Mouse (Mus musculus) ES-CJ7 (cell line): ENCODE measurements at regions not wholly inside any gene's neighbourhood (a gene's known extent, or its start where the extent isn't known, plus 50 kb on each side); places are given as distances from the start of the nearest gene placed in this dataset.

Experiments
- DNase-seq: peaks from one replicate; pipeline ENCODE4 v3.0.0; 2011; ENCODE audit warnings: low read depth, low spot score

DNA sequence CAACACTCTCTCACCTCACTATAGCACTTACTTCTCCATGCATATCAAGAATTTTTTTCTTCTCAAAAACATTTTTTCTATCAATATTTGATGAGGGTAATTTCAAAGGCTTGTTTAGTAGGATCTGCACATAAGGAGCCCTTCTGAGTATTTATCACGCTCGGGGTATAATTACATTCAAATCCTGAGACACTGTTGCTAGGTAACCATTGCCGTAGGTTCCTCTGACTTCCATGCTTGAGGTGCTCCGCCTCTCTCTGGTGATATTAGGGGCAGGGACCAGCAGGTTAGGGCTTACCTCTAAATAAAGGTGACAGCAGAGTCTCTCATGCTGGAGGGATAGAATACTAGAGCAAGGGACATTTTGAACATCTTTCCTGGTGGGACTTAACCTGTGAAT lies 54.4 kb upstream of the 9630041A04Rik start:
- no peak for DNase-seq

DNA sequence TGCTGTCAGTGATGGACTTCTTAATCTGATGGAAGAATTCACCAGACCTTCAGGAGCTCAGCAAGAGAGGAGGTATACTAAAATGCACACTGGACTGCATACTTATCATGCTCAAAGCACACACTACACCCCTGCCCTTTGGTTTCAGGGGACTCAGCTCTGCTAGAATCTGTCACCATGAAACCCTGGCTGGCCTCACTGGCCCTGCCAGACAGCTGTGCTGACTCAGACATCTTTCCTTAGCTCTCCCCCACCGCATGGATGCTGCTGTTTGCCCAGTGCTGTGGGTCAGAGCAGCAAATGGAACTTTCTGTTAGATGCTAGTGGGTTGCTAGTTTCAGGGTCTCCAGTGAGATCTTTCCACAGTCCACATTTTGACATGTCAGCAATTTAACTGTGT lies 64.9 kb upstream of the 9630041A04Rik start:
- DNase-seq = no peak

DNA sequence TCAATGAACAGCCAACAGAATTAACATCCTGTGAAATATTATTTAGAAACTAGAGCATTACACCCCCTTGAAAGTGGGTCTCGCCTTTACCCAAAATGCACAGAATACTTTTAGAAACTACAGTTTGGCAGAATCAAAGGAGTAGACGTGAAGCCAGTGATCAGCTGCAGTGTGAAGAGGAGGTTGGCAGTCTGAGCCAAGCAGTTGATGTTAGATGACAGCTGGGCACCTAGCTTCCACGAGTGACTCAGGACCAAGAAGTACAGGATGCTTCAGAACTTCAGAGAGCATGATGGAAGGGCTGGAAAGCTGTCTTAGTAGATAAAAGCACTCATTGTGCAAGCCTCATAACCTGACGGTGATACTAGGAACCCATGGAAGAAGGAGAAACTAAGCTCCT lies 65.6 kb upstream of the 9630041A04Rik start:
- no peak for DNase-seq

DNA sequence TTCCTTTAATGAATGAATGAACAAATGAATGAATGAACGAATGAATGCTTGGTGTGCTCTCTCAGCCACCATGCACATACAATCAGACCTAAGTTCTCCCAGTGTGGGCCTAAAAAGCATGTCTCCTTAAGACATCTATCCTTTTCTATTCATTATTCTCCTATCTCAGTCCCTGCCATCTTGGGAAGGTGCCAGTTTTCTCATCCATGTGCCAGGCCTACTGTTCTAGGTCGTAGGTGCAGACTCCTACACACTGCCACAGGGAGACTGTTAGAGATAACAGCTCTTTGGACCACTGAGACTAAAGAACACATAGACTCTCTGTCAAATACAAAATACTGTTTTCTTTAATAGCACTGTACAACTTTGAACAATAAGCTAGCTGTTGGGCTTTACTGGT lies 66.2 kb upstream of the 9630041A04Rik start:
- no peak for DNase-seq

DNA sequence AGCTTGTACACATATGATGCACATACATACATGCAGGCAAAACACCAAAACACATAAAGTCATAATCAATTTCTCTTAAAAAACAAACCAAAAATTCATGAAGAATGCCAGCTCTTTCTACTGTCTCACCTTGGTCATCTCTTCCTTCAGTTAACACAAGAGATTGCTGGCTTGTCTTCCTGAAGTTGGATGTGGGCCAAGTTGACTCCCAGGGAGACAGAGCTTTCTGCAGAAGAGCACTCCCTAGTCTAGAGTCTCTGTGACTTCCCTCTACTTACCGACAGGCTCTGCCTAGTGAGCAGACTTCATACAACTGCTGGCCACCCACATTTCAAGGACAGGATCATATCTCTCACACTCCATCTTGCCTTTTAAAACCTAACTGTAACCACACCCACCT lies 70.7 kb upstream of the 9630041A04Rik start:
- DNase-seq = no peak

DNA sequence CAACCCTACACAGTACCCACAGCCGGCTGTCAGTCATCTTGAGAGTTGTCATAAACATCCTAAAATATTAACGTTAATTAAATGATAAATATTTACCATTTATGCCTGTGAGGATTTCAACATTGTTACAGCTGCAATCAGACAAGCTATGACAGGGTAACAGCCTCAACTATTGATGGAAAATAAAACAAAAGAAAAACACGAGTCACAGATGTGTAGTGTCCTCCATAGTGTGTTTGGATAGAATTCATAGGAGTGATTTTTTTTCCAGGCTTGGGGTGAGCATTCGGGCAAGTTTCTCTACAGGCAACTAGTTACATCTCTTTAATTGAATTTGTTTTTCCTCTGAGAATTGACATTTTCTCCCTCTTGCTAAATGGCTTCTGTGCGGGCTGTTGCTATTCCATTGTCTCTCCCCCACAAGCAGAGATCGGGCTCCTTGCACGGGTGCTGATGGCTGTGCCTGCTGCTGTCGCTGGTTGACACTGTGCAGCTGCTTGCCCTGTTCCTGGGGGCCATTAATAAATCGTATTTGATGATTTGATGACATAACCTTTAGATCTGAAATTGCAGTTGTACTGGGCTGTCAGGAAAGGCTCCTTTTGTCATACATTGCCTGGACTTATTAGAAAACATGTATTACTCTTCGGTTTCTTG lies 120.6 kb upstream of the 9630041A04Rik start:
- no peak for DNase-seq

DNA sequence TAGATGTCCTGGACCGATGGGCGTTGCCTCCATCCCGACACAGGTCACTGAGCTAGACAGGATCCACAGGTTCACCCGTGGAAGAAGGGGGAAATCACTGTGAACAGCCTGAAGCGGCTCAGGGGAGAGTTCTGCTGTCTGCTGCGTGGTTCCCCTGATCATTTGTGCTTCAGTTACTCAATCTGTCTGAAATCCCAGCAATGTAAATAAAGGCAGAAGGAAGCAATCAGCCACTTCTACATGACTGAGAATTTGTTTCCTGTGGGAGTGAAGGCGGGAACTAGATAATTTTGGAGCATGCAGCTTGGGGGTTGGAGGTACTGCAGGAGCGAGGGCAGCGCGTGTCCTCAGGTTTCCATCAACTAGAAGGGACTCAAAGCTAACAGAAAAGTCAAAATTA lies 122.3 kb upstream of the 9630041A04Rik start:
- DNase-seq = no peak

DNA sequence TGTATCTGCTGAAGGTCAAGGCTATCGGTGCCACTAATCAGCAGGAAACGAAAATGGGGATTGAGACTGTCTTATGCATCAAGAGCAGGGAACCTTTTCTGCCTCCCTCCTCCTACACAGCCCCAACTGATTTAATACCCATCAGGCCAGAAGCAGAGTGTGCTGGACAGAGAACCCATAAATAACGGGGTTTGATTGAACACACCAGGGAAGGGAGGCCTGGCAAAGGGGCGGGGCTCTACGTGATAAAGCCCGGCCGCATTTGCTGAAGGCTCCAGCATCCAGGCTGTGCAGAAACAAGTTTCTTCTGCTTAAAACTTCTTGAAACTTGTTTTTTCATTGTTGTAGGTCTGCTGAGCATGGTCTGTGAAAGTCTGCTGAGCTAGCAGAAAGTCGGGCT lies 127.4 kb upstream of the 9630041A04Rik start:
- no peak for DNase-seq

DNA sequence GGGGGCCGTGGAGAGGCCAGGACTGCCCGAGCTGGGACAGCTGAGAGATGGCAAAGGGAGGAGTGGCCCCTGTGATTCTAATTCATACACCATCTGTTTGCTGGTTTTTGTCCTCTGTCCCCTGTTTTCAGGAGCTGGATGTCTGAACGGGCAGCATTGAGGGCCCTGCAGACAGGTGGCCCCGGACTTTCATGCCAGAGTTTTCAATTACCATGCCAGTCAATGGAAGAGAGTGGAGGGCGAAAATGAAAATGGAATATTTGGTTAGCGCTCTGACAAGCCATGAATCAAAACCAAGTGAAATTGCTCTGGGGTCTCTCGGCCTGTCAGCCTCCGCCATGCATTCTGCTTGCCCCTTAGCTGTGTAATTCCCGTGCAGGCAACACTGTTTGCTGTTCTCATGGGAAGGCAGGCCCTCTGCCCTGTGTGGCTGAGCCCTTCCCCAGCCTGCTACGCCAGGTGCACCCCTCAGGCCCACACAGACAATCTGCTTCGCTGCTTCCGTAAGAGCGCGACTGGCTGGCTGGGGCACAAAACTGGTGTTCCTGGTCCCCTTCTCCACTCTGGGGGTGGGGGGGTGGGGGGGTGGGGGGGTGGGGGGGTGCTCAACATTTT lies 127.9 kb upstream of the 9630041A04Rik start:
- DNase-seq = no peak

DNA sequence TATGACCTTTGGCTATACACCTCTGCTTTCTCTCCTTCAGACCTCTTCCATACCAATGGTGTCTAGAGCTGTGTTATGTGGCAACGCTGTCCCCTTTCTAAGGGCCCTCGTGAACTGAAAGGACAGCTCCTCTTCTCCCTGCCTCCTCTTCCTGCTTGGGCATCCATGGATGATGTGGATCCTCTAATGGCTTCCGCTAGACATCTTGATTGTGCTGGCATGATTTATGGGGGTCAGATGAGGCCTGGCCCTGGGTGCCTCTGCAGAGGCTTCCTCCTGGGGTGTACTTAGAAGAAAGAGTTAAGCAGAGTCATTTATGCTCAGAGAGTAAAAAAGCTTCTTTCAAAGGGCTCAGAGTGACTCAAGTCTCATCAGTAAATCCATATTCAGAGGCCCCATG lies 131.5 kb upstream of the 9630041A04Rik start:
- DNase-seq = no peak

DNA sequence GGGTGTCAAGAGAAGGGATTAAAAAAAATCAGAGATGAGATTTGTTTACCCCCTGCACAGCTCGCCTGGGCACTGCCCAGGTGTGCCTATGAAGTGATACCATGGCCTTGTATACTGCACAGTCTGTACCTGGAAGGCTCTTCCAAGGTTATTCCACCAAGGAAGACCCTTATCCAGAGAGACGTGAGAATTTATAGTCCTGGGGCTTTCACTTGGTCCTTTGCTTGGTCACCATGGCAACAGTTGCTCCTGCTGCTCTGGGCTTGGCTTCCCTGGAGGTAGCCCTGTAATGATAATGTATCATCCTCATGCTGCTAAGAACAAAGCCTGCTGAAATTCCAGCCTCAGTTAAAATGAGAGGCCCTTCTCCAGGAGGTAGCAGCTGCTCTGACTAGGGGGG lies 143.7 kb upstream of the 9630041A04Rik start:
- DNase-seq = peak; percentile 3

DNA sequence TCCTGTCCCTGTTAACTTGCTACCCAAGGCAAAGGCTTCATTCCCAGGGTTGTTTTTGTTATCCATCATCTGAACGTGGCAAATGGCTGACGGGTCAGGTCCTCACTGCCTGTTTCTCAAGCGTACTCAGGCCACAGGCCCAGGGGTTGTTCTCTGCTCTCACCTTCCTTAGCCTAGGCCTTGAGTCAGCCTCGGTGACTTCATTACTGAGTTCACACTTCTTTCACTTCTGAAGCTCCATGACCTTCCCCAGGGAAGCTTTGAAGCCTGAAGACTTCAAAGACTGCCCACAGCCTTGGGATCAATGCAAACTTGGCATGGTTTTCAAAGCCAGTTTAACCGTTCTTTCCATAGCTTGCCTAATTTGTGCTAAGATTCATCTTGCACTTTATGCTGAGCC lies 145.3 kb upstream of the 9630041A04Rik start:
- DNase-seq = no peak

DNA sequence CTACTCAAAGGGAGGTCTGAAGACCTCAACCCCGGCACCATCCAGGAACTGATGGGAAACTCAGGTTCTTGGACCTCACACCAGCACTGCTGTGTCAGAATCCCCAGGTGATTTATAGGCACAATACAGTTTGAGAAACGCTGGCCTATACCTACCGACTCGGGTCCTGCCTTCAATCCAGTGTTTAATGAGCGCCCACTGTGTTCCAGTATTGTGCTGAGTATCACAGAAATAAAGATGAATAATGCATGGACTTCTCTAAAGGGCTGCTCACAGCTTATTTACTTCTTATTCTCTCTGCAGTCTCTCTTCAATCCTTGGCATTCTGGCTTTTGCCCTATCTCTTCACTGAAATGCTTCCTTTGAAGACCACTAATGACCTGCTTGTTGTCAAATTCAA lies 146.8 kb upstream of the 9630041A04Rik start:
- no peak for DNase-seq

DNA sequence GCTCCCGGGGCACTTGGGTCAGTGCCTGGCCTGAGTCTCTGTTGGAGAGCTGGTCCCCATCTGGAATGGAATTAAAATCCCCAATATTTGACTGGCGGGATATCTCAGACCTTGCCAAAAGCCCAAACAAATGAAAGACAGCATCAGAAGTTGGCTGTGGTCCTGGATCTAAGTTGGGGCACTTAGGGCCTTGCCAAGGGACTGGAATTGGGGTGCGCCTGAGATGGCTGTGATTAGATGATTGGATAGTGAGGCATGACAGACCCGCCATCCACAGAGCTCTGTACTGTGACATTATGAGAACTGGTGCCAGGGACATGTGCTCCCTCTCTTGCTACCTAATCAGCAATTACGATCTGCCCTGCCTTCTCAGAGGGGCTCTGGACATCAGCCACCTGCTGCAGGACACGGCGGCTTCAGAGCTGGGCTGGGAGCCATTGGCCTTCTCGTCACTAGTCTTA lies 151.0 kb upstream of the 9630041A04Rik start:
- no peak for DNase-seq

DNA sequence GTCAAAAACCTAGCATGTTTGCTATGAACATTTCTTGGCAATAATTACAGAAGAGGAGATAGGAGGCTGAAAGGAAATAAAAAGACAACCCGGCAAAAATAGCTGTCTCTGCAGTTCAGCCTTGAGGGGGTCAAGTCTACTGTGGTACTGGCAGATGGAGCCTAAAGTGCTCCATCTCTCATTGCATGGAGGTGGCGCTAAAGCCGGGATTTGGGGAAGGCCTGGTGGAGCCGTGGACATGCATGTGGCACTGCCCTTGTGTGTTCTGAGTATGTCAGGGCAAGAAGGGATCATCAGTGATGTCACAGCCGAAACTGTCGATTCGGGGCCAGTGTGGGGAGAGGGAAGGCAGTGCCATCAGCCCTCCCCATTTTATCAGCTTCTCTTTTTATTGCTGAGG lies 161.3 kb upstream of the 9630041A04Rik start:
- no peak for DNase-seq

DNA sequence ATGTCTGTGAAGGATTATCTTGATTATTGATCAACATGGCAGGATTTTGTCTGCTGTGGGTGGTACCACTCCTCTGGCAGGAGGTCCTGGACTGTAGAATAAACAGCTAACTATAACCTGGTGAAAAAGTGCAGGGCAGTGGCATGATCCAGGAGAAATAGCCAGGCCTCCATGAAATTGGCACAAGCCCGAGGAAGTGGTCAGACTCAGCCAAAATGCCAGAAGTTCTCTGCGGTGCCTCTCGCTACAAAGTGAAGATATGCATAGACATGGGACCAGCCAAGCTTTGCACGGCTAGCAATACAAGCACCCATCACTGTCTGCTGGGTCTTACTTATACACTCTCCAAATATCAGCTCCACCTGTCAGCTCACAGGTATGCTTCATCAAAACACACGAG lies 167.6 kb upstream of the 9630041A04Rik start:
- DNase-seq = no peak

DNA sequence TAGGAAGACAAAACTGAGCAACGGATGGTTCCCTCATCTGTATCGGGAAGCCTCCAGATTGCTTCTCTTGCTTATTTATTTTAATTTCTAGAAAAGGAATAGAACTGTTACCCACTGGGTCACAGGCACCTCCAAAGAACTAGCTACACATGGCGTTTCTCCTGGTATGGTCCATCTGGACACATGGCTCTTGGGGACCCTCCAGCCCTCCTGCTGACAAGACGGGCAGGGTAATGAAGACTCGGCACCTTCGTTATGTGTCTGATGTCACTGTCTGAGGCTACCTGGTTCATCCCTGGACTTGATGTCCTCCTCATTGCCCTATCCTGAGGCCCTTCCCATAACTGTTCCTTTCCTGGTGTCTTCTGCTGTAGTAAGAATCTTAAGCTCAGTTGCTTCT lies 170.3 kb upstream of the 9630041A04Rik start:
- no peak for DNase-seq

DNA sequence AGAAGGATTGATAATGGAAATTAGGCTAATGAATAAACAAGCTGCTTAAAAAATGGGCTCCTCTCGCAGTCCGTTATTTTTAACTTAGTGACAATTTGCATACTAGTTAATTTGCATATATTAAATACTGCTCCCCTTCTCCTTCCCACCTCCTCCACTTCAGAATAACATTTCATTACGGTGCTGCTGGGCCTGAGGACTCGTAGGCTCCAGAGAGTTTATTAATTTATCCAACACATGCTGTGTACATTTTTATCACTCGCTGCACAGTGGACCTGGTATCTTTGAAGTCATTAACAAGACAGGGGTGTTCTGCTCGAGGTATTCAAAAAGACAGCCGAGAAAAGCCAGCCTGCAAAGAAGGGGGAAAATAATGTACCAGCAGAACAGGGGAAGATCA lies 170.7 kb upstream of the 9630041A04Rik start:
- no peak for DNase-seq

DNA sequence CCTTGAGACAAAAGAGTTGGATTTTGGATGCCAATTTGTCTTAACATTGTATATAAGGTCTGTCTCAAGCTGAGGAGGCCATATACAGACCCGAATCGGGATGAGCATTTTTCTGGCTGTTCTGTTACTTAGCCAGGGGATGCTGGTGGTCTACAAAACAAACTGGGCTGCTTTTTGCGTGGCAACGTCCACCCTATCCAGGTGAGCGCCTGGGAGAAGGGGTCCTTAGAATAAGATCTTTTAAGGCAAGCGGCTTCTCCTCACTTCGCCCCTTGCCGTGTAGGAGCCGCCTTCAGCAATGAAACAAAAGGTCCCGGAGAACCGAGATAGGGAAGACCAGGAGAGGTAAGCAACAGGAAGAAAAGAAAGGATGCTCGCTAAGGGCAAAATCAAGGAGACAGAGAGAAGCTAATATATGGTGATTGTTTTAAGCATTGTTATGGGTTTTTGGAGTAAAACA lies 171.2 kb upstream of the 9630041A04Rik start:
- no peak for DNase-seq

DNA sequence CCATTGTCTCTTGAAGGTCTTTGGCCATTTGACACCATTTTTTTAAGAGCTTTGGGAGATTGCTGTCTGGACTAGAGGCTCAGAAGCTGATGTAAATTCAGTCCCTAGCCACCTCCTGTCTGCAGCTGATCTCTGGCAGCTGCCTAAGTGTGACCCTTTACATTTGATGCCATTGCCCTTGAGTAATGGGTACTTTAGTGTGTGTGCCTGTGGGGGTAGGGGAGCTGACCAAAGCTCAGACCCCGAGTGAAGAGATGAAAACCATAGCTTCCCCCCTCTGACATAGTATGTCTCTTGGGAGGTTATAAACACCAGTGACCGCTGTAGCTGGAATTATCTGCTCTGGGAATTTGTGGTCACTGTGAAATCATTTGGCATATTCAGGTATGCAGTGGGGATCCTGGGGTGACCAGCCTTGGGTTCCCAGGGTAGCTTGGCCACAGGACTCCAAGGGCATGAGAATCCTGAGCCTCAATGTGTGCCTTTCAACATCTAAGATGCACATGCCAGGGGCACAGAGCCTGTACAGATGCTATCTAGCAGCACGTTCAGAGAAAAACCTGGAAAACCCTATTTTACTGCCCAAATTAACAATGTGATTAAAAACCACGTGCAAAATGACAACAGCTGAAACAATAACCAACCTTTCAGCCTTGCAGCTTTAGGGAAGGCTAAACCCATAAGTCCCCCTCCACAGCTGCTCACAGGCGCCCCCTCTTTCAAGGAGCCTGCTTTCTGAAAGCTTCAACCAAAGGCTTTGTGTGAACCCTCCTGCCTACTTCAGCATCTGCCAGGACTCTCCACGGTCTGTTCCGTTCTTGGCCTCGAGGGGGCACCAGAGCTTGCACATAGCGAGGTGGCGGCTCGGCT lies 171.9 kb upstream of the 9630041A04Rik start:
- peak; percentile 70 for DNase-seq

DNA sequence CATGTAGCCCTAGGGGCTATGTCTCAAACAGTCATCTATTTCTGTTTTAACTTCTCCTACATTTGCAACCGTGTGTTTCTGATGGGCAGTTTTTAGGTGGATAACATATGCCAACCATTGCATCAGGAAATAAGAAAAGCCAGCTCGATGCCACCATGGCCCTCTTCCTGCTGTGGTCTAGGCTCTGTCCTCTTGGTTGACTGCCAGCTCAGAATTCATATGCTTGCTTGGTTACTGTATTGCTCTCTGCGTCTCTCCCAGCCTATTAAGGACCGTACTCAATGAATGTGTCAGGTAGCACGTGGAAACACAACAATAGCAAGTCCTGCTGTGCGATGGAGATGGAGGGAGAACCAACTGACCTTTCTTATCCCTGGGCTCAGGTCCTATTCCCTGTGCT lies 174.4 kb upstream of the 9630041A04Rik start:
- DNase-seq = no peak

DNA sequence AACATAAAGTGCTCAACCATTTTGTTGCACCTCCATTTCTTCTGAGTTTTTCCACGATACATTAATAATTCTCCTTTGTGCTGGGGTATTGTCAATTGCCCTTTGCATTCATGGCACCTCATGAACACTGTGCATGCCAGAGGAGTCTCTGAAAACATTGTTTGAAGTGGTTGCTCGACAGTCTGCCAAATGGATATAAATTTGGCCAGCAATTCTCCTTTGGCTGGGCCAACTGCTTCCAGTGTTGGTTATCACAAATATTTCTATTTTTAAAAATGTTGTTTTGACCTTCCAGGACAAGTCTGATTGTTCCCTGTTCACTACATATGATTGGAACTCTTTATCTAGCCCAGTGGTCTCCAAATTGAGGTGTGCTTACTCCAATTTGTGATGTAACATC lies 184.1 kb upstream of the 9630041A04Rik start:
- DNase-seq = no peak

DNA sequence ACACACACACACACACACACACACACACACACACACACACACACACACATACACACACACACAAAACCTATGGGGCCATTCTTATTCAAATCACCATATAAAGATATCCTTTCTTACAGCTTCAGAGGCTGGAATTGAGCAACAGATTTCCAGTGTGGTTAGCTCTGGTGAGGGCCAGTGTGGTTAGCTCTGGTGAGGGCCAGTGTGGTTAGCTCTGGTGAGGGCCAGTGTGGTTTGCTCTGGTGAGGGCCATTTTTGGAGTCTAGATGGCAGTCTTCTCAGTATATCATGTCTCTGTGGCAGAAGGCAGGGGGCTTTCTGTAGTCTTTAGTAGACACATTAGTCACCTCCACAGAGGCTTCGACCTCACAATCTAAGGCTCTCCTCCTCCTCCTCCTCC lies 191.5 kb upstream of the 9630041A04Rik start:
- no peak for DNase-seq
